Mouse (Mus musculus) small intestine, adult 2 months (tissue): ENCODE results near the gene Tmem108.

Experiments
- CTCF ChIP-seq: fragments of 200-500 bp; IDR thresholded peaks from 2 replicates; pipeline ENCODE4 v1.5.1; 2012; ENCODE audit warnings: low read depth, mild to moderate bottlenecking, control low read depth, inconsistent platforms, low read length, moderate library complexity, mixed read lengths; ENCODE audit not compliant: insufficient replicate concordance, insufficient read length; ENCODE audit errors: extremely low read depth
- POLR2A ChIP-seq: fragments of 200-500 bp; IDR thresholded peaks from 2 replicates; pipeline ENCODE4 v1.6.1; 2012; ENCODE audit warnings: low read depth, mild to moderate bottlenecking, control low read depth, inconsistent platforms, low read length, moderate library complexity

- TF ChIP-seq POLR2A = no peak
- no peak for TF ChIP-seq CTCF
These were observed 289.9 kb downstream of the Tmem108 start for GRCm38 (mm10) chr9:103471784-103472183.
